Mouse (Mus musculus): ENCODE measurements around the gene Ctdspl2.
"Not testable (repeated sequence)": the region's sequence is repeated elsewhere in the genome, so short reads cannot be mapped to it uniquely, and the experiment has no call there.

Ctdspl2 gene

DNA sequence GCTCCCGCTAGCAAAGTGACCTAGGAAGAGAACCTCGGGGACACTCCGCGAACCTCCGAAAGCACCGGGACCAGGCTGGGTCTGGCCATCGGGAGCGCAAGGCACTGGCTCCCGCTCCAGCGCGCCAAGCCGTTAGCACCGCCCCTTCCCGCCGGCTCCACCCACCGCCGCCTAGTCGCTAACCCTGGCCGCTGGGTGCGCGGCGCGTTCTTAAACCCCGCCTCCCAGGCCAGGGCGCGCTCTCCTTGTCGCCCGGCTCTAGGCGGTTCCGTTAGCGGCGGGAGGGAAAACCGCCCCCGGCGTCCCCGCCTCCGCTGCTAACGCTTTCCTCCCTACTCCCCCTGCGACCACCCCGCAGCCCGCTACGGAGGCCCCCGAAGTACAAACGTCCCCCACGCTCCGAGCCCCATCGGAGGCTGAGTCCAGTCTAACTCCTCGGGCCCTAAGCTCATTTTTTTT, at the start of gene Ctdspl2, which contains the start of gene Mageb3:
Ctdspl2 (plus strand) TSS at position 237 of the 459 bp plus-strand sequence.
Mageb3 (minus strand) TSS at position 328 of the 459 bp plus-strand sequence.
- CTCF ChIA-PET, result no interaction called here

DNA sequence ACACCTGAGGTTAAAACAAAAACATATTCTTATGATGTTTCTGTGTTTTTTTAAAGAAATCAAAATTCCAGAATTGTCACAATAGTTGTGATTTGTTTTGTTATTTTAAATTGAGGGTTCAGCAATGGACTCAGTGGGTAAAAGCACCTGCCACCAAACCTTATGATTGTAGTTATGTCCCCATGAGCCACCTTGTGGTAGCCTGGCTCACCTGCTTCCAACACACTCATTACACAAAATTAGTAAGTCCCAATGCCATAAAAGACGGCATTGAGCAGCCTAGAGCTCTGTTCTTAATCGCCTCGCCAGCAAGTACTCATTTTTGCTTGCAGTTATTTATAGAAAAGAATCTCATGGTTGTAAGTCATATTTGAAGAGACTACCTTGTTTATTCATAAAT, 45.8 kb upstream of the Ctdspl2 start:
- CTCF ChIA-PET, result no interaction called here

DNA sequence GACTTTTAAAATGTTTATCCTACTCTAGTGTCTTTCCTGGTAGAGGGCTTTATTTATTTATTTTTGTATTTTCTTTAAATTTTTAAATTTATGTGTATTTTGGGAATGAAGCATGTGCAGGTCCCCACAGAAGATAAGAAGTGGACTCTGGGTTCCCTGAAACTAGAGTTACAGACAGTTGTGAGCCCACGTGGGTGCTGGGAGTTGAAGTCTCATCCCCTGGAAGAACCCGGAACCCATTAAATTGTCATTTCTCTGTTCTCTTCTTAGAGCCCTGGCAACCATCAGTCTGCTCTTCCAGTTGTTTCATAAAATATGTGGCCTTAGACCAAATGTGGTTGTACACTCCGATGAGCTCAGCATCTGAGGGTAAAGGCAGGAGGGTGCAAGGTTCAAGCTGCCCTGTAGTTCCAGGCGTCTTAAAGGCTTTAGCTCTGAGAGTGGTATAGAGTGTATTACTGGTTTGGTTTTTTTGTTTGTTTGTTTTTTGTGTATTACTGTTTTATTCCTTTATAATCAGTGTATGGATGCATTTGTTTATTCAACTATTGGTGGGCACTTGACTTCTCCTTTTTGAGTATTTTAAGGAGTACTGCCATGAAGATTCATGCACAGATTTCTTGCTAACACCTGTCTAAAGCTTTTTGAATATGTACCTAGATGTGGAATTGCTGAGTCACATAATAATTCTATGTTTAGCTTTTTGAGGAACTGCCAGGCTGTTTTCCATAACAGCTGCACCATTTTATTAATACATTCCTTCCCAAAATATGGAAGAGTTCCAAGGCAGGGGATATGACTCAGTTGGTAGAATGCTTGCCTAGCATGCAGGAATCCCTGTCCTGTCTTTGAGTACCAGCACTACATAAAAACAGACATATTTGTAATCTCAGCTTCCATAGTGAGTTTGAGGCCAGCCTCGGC, 39.5 kb upstream of the Ctdspl2 start:
- CTCF ChIA-PET, result no interaction called here

DNA sequence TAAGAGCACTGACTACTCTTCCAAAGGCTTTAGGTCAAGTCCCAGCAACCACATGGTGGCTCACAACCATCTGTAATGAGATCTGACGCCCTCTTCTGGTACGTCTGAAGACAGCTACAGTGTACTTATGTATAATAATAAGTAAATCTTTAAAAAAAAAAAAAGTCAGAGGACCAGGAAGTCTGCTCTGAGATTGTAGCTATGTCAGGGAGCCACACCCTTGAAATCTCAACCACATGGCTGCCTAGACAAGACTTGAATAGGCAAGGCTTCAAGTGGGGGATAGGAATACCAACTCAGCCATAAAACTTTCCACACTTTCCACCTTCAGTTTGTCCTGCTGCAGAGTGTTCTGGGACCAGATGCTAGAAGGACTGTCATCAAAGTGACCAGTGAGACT, 18.2 kb upstream of the Ctdspl2 start:
- CTCF ChIA-PET, result not testable (repeated sequence)

DNA sequence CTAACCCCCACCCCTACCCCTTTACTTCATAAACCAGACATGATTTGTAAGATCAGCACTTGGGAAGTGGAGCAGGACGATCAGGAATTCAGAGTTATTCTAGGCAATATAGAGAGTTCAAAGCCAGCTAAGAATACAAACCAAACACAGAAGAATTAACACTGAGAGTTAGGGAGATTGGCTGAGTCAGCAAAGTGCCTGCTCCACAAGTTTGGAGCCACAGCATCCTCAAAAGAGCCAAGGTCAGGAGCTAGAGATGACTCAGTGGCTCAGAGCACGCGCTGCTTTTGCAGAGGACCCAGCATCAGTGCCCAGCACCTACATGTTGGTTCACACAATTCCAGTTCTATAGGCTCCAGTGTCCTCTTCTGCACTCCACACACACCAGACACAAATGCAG, 12.4 kb upstream of the Ctdspl2 start:
- CTCF ChIA-PET, result no interaction called here

DNA sequence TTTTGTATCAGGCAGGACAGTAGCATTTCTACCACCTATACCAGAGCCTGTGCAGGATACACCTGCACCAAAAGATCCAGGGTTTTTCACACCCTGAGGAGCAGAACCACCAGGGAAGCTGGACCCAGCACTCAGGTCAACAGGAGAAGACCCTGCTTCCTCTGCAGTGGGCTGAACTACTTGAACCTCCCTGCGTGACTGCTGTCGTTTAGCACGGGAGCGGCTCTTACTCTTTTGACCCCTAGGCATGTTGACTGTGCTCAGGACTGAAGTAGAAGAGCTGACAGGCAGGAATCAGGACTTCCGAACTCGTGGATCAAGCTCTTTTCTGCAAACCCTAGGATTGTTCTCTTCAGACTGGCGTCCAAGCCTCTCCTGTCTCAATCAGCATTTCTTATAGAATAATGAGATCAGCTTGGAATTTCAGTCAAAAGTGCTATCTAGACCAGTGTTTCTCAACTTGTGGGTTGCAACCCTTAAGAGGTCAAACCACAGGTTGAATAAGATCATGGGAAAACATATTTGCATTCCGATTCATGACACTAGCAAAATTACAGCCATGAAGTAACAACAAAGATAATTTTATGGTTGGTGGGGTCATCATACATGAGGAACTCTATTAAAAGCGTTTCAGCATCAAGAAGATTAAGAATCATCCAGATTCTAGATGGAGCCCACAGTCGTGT, 687 bp upstream of the Ctdspl2 start:
- CTCF ChIA-PET, result no interaction called here

DNA sequence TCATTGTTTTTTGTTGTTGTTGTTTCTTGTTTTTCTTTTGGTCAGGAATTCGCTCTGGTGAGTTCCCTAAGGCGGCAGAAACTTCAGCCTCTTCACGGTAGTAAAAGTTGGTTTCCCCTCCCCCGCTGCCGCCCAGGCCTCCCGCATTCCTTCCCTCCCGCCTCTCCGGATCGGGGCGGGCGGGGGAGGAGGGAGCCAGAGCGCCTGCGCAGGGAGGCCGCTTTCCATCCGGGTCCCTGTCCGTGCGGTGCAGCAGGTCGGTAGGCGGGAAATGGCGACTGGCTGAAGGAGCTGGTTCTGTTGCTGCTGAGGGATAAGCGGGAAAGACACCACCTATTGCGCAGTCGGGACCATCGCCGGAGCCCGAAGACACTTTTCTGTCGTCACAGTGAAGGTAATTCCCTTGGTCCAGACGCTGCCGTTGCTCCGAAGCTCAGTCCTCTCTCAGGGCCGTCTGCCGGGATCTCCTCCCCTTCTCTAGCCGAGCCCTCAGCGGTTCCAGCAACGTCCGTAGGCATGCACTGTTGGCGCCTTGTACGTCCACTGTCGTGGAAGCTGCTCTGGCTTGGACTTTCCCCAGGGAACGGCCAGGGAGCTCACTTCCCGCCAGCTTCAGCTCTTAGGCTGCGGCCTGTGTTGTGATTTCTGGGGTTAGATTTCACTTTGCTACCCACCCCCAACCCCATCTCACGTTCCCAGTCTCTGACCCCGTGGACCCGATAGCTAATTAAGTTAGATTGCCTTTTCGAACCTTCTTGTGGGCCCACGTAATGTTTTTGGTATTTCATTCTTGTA, 620 bp downstream of the Ctdspl2 start:
- CTCF ChIA-PET, result interaction anchor here (0.6 kb wide), 1 partner anchor 34 kb away, joined by 3 read pairs; no protein-coding TSS in a partner anchor

DNA sequence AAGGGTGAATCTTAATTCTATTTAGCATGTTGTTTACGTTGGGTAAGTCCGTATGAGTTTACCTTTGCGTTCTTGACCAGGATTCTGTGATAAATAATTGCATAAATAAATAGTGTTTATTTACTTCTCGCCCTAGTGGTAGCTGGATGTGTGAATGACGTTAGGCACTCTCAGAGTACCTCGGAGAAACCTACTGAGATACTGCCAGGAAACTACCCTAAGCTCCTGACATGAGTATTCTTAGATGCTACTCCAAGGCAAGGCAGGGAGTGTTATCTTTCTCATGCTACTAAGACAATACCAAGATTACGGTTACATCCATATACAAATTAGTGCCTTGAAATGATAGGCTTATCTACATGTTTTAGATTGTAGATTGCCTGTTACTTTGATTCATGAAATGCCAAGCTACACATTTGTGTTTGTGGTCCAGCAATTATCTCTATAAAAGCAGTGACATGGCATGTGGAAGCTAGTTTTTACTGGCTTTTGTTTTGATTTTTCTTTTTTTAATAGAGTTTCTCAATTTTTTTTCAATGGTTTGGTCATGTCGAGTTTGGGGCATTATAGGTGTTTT, 1.5 kb downstream of the Ctdspl2 start:
- CTCF ChIA-PET, result interaction anchor here (0.6 to 0.9 kb wide), 3 partner anchors 13 to 38 kb away, joined by 3 read pairs; no protein-coding TSS in a partner anchor

DNA sequence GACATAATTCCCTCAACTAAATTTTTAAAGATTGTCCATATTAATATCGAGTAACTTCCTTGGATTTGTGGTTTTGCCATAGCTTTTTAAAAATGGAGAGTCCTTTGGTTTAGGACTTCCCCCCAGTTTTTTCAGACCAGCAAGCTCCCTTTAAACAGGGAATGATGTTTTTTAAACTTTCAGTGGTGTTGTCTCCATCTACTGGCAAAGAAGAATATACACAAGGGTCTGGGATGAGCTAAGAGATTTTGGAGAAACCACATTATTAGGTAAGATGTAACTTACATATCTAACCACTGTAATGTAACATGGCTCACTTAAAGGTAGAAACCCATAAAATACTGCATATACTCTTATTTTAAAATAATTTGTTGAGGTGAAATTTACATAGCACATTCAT, 39.9 kb downstream of the Ctdspl2 start:
- CTCF ChIA-PET, result no interaction called here

DNA sequence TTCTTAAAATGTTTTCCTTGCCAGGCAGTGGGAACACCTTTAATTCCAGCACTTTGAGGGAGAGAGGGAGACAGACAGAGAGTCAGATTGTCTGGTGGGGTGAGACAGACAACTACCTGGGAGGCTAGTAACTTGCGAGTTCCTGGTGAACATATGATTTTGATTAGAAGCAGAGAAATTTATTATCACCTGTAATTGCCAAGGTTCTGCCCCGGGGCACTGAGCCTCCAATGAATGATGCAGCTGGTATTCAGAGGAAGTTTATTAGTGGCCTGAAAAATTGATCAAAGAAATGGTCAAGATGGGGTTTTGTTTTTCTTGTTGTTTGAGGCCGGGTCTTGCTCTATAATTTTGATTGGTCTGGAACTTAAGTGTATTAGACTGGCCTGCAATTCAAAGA, 53.0 kb downstream of the Ctdspl2 start:
- CTCF ChIA-PET, result no interaction called here

DNA sequence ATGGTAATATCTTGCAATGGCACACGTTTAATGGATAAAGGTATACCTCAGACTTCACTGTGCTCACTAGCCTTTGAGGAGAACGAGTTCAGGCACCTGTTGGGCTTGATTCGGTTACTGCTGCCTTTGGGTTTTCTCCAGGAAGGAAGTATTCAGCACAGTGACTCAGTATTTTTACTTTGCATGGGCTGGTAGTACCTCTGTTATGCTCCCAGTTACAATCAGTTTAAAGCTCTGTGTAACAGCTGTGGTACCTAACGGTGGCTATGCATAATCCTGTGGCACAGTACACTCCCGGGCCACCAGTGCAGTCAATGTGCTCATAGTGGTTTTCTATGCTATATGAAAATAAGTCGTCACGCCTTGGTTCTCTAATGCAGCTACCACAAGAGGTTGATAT, 55.6 kb downstream of the Ctdspl2 start:
- CTCF ChIA-PET, result no interaction called here

DNA sequence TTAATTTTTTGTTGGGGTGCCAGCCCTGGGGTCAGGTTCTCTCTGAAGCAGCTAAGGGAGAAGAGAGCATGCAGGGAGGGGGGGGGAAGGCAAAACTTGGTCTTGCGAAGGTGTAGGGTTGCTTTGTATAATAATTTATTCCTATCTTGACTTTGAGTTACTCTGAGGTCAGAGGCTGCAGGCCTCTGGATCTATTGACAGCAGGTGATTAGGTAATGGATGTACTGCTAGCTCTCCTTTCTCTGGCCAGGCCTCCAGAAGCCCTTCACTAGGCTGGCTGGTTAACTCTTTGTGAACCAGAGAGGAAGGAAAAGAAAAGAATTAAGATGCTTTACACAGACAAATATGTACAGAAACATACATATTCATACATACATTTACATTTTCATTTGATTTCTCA, 62.9 kb downstream of the Ctdspl2 start:
- CTCF ChIA-PET, result no interaction called here

DNA sequence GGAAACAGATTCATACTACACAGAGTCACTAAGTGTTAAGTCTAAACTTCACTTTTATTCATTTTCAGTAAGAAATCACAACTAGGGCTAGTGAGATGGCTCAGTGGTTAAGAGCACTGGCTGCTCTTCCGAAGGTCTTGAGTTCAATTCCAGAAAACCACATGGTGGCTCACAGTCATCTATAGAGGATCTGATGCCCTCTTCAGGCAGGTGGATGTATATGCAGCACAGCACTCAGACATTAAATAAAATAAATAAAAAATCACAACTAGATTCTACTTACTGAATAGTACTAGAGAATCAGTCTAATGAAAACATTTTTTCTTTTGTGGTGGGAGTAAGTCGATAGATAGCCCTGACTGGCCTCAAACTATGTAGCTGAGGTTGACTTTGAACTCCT, 66.5 kb downstream of the Ctdspl2 start:
- CTCF ChIA-PET, result no interaction called here

DNA sequence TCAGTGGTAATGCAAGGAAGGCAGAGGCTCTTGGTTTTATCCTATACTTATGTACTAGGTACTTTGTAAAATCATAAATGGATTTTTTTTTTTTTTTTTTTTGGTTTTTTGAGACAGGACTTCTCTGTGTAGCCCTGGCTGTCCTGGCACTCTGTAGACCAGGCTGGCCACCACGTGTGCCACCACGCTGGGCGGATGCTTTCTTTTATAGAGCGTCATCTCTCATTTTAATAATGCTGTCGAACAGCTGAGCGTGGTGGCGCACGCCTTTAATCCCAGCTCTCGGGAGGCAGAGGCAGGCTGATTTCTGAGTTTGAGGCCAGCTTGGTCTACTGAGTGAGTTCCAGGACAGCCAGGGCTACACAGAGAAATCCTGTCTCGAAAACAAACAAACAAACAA, 71.3 kb downstream of the Ctdspl2 start:
- CTCF ChIA-PET, result interaction anchor here (0.5 to 0.7 kb wide), 4 partner anchors 40 to 531 kb away, joined by 3 to 4 read pairs (median 4); no protein-coding TSS in a partner anchor

DNA sequence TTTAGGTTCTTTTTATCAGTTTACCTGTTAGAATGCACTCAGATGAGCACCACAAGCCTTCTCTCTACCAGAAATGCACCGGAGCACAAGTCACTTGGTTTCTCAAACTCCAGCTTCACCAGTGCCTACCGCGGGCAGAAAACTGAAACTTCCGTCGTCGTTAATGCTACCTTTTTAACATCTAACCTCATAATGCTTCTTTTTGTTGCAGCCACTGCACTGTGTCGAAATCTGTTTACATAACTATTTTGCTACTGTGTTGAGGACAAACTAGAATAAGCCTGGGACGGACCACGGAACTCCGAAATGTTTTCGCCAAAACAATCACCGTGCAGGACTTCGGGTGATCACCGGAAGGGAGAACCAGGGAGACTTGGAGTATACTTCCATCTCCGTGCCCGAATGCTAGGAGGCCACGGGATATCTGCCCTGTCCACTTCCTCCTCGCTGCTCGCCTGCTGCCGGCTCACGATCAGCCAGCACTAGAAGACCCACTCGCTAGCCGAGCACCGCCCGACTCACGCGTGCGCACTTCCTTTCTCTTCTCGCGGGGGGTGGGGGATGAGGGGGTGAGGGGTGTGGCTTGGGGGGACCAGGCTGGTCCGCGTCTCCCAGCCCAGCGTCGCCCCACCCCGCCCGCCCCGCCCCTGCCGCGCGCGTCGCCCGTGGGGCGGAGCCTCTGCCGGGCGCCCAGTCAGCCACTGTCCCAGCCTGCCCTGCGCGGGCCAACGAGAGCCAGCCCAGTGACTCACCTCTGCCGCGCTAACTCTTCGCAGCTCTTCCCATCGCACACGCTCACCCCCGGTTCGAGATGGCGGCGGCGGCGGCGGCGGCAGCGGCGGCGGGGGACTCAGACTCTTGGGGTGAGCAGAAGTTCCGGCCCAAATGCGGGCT, 72.3 kb downstream of the Ctdspl2 start, which contains the start of gene Eif3j1:
Eif3j1 (plus strand) TSS at position 685 of the 894 bp plus-strand sequence.
- CTCF ChIA-PET, result interaction anchor here (0.5 kb wide), 1 partner anchor 381 kb away, joined by 3 read pairs; no protein-coding TSS in a partner anchor

DNA sequence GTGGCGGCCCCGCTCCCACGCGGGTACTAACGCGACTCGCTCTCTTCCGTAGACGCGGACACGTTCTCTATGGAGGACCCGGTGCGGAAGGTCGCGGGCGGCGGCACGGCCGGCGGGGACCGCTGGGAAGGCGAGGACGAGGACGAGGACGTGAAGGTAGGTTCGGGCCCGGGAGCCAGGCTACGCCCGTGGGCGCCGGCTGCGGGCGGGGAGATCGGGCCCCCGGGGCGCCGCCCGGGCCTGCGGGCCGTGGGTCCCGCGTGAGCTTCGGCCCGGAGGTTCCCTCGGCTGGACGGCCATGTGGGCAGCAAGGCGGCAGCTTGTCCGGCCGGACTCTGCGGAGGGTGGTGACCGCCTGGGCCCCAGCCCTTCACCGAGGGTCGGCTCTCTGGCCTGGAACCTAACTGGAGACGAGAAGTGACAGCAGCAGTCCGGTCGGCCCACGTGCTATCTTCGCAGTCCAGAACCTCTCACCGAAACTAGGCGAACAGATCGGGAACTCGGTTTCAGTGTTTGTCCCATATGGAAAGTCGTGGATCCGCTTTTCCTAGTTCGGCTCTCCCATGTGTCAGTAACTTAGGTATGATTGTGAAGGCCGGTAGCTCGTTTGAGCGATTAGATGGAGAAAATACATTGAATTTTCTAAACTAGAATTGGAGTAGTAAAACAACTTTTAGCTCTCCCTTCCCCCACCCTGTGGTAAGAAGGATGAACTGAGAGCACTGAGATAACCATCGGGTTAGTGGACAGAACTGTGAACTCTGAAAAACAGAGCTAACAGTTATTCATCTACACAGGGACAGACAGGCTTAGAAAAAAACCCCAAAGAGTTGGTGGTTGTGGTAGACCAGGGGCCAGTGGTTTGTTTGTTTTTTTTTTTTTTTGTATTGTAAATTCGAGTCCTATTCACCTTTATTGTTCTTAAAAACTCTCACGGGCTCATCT, 73.2 kb downstream of the Ctdspl2 start:
- CTCF ChIA-PET, result interaction anchor here (0.5 to 1.0 kb wide), 4 partner anchors 11 to 380 kb away, joined by 3 to 4 read pairs (median 4); no protein-coding TSS in a partner anchor

DNA sequence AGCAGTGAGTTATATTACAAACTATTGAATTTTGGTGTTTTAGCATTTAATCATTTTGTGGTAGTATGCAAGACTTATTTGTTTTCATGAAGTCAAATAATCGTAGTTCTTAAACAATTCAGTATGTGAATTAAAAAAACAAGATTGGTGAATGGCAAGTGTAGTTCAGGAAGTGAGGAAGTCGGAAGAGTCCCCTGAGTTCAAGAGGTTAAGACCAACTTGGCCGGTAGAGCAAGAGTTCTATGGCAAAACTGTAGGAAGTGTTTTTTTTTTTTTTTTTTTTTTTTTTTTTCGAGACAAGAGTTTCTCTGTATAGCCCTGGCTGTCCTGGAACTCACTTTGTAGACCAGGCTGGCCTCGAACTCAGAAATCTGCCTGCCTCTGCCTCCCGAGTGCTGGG, 76.2 kb downstream of the Ctdspl2 start:
- CTCF ChIA-PET, result no interaction called here

DNA sequence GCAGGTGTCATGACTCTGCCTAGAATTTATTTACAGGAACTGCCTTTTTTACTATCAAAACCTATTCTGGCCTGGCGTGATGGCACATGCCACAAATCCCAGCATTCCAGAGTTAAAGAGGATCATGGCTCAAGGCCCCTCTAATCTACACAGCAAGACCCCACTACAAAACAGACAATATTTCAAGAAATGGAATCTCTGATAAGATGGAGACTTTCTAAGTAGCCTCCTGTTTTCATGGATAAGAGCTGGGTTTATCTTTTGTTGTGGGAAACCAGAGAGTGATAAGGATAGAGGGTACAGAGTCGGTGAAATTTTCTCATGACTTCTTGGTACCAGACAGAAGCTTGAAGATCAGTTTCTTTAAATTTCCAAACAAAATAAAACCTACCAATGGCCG, 80.3 kb downstream of the Ctdspl2 start:
- CTCF ChIA-PET, result no interaction called here

DNA sequence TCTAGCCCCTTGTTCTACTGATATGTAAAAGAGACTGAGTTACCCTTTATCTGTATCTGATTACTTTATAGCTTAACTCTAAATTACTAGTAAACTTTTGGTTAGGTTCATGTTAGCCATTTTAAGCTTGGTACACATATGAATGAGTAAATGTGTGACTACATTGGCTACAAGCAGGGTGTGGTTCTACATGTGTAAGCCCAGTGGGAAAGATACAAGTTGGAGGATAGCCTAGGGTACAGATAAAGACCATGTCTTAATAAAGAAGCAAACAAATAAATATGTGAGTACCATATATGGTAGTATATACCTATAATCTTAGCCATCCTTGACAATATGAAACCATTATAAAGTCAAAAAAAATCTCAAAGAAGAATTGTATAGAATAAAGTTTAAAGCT, 88.1 kb downstream of the Ctdspl2 start:
- CTCF ChIA-PET, result no interaction called here

Measured in spleen, embryonic (tissue).